Mouse (Mus musculus) layer of hippocampus, adult 8-10 months (tissue): ENCODE data around the gene Bnip3. TPM values are rescaled to one million over a fixed set of nuclear protein-coding genes. Genes with fewer than 3 reads are reported as not detected.

Experiments
- DNase-seq, 2 experiments: peaks; one replicate each; pipeline ENCODE4 v3.0.0; 2022; ENCODE audit warnings: low spot score in 2 of 2
- total RNA-seq, 4 experiments: library from RNA; stranded (reverse); gene quantifications; 2 replicates each; pipeline ENCODE4 v1.2.4; 2022

Bnip3 gene
- total RNA-seq, 4 experiments from 2014 or later = 112 to 124 (median 117) TPM

GRCm38 (mm10) chr7:138845544-138846391 is 63.6 kb downstream of the Bnip3 start, which contains the start of the genes Ppp2r2d and Mapk1ip1:
Ppp2r2d (plus strand) TSS chr7:138846079.
Mapk1ip1 (minus strand) TSS chr7:138846273.
- peak; percentile 91 to 94 for DNase-seq

DNA sequence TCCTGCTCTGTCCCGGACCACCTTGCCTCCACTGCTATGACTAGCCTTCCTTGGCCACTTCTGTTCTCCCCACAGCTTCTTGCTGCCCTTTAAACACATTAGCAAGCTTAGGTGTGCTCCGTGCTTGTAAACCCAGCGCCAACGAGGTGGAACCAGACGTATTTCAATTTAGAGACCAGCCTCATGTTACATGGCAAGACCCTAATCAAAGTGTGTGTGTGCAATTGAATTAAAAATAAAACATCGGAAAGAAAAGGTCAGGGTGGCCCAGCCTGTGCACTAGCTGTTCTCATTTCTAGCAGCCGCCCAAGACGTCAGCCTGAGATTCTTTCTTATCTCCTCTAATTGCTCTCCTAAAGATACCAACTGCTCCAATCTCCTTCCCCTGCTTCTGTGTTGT is 64.2 kb downstream of the Bnip3 start:
- DNase-seq = no peak

DNA sequence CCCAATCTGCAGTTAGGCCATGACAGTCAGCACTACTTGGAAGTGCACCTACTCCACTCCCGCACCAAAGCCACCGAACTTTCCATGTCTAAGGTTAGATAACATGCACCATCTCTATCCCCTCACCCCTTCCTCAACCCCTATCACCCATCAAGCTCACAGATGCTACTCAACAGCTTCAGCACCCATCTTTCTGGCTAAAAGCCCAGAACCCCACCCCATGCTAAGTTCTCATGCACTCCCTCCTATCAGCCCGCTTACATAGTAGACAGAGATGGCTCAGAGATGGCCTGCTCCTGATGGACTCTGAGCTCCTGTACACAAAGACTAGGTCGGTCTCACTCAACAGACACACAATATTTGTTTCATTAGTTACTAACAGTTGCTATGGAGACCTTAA is 65.9 kb downstream of the Bnip3 start:
- no peak for DNase-seq

DNA sequence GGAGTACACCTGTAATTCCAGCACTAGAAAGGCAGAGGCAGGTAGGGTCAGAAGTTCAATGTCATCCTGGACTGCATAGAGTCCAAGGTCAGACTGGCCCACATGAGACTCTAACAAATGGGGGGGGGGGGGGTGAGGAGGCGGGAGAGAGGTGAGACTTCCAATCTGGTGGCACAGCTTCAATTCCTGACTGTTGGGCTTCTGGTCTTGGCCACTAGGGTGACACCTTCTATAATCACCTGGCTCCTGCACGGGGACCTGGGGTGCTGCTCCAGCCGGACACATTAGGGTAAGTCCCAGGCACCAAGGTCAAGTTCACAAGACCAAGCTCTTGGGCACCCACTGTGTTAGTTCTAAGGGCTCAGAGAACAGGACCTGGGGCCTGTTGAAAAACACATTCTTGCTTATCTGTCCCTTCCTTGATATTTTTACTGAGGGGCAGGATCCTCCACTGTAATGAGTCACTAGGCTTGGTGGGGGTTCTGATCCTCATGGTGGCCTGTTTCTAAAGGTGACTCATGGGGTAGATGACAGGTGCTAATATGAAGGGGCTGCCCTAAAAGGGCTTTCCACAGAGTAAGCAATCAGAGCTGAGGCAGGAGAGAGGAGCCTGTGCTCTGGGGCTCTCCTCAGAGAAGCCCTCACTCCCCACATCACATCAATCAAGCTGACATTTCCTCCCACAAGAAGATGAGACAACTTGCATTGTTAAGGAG is 67.7 kb downstream of the Bnip3 start:
- no peak for DNase-seq

Other genes with a start within 250 kb of the Bnip3 start
- gene Ppp2r2d, start 63.4 kb downstream of the Bnip3 start, total RNA-seq = 10 to 100 TPM; 59.5 to 72.0 (median 61.3) TPM
- gene Mapk1ip1, start 63.2 kb downstream of the Bnip3 start, total RNA-seq = 10 to 100 TPM; 41.9 to 66.2 (median 50.6) TPM
- 10 to 100 TPM; 51.6 to 59.5 (median 52.6) TPM for gene Jakmip3, start 31.2 kb upstream of the Bnip3 start, total RNA-seq
- 10 to 100 TPM; 48.8 to 55.4 (median 53.4) TPM for gene Dpysl4, start 176.5 kb upstream of the Bnip3 start, total RNA-seq